Mouse (Mus musculus) thymus, adult 2 months (tissue): ENCODE measurements around the gene Zfp771. TPM values are rescaled to one million over a fixed set of nuclear protein-coding genes. Genes with fewer than 3 reads are reported as not detected.

ENCODE experiments used
- DNase-seq: peaks from one replicate; pipeline ENCODE4 v3.0.0; 2021
- H3K27ac ChIP-seq: fragments of 200-500 bp; 2 replicates; pipeline ENCODE4 v1.5.1; 2012; ENCODE audit warnings: low read length, control low read depth; ENCODE audit not compliant: control insufficient read depth, insufficient read depth
- H3K27me3 ChIP-seq: fragments of 200-500 bp; 2 replicates; pipeline ENCODE4 v1.6.1; 2012; ENCODE audit warnings: mild to moderate bottlenecking, low read length, moderate library complexity, mixed read lengths; ENCODE audit not compliant: control insufficient read depth, insufficient read depth
- H3K36me3 ChIP-seq: fragments of 200-500 bp; 2 replicates; pipeline ENCODE4 v1.6.1; 2012; ENCODE audit warnings: mild to moderate bottlenecking, low read length, moderate library complexity; ENCODE audit not compliant: control insufficient read depth, insufficient read depth
- H3K4me1 ChIP-seq: fragments of 200-500 bp; replicated peaks from 2 replicates; pipeline ENCODE4 v1.6.1; 2012; ENCODE audit warnings: low read length; ENCODE audit not compliant: control insufficient read depth, insufficient read depth
- H3K4me3 ChIP-seq: fragments of 200-500 bp; 2 replicates; pipeline ENCODE4 v1.5.1; 2012; ENCODE audit warnings: mild to moderate bottlenecking, low read length, control low read depth, moderate library complexity; ENCODE audit not compliant: control insufficient read depth, insufficient read depth
- CTCF ChIP-seq: fragments of 200-500 bp; IDR thresholded peaks from 2 replicates; pipeline ENCODE4 v1.5.1; 2012; ENCODE audit warnings: mild to moderate bottlenecking, control low read depth, low read length, moderate library complexity, borderline replicate concordance; ENCODE audit not compliant: control insufficient read depth, poor library complexity, insufficient read depth; ENCODE audit errors: extremely low read depth
- POLR2A ChIP-seq: fragments of 200-500 bp; IDR thresholded peaks from 2 replicates; pipeline ENCODE4 v1.6.1; 2012; ENCODE audit warnings: mild to moderate bottlenecking, low read length, control low read depth, moderate library complexity; ENCODE audit not compliant: control insufficient read depth, poor library complexity, insufficient read depth; ENCODE audit errors: extremely low read depth
- WGBS: fragments of 180-500 bp; shearing (Covaris S2); methylation state at CpG from one replicate; pipeline ENCODE4 v1.1.7; 2018; 5-methylcytosine and 5-hydroxymethylcytosine counted together
- polyA plus RNA-seq: library from polyadenylated mRNA; depleted of rRNA; stranded (reverse); fragments of >200 nt; gene quantifications from 2 replicates; pipeline ENCODE4 v1.2.3, GENCODE M21; 2012; rRNA removed

Gene Zfp771
- polyA plus RNA-seq, 1 experiment: 91.3 TPM

DNA sequence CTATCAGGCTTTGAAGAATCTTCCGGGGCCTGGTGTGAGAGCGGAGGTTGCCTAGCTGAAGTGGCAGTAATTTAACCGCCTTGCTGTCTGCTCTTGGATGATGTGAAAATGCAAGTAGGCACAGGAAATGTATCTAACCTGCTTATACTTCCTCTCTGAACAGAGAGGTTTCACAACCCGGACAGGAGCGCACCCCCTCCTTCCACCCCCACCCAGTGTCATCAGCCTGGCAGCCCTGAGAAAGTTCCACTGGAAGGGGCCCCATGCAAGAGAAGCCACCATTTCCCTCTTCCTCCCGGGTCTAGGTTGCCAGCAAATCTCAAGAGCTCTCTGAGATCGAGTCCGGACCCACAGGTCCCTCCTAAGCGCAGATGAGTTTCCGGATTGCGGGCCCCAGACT, 52.0 kb downstream of the Zfp771 start, which contains the start of gene Itgal:
Itgal (plus strand) TSS at position 163 of the 400 bp plus-strand sequence.
- H3K27me3 ChIP-seq: no peaks in the 10 kb centered on the region
- peak within 1 kb of the TSS; percentile 97 for H3K27ac ChIP-seq
- H3K36me3 ChIP-seq: peaks cover 18% of the 10 kb centered on the region
- H3K4me3 ChIP-seq: peak within 1 kb of the TSS; percentile 76
- DNase-seq: peak; percentile 75
- TF ChIP-seq CTCF (no peak), POLR2A (peak; percentile 26; the same call in 1 of the 2 replicates)
- 8% methylated on average over 11 of the region's 11 CpGs for WGBS
- H3K4me1 ChIP-seq: peaks cover 31% of the 10 kb centered on the region

DNA sequence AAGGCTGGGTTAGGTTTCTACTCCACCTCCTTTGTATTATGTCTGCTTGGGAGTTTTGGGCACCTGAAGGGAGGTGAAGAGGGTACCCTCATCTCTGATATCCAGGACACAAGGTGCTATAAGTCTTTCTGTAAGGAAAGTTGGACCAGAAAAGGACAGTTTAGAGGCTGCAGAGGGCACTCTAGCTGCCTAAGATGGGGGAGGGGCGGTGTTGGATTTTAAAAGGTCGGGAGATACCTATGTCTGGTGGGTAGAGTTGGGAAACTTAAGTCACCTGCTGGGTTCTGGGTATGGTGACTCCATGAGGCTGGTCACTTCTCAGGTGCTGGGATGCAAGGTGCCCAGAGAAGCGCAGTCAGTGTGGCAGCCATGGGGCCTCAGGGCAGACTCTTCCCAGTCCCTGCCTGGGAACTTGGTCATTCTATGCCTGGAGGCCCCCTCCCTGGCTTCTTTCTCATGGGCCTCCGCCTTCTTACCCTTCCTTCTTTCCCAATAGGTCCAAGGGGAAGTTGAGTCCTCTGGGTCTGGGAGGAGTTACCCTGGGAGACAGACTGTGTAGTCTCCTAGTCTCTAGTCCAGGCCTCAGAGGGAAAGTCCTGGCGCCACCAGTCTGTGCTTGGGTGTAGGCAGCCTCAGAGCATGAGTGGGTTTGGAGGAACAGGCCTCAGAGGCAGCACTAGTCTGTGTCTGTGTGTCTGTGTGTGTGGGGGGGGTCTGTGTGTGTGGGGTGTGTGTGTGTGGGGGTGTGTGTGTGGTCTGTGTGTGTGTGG, 52.9 kb downstream of the Zfp771 start:
- no peak for TF ChIP-seq CTCF
- TF ChIP-seq POLR2A: no peak
- H3K4me1 ChIP-seq: peaks cover 31% of the 10 kb centered on the region
- peak; percentile 50 for DNase-seq
- no peaks in the 10 kb centered on the region for H3K27me3 ChIP-seq
- peak overlapping the region; percentile 76 for H3K4me3 ChIP-seq
- peaks cover 27% of the 10 kb centered on the region for H3K36me3 ChIP-seq
- H3K27ac ChIP-seq: peak overlapping the region; percentile 97
- 50% methylated on average over 5 of the region's 5 CpGs for WGBS

DNA sequence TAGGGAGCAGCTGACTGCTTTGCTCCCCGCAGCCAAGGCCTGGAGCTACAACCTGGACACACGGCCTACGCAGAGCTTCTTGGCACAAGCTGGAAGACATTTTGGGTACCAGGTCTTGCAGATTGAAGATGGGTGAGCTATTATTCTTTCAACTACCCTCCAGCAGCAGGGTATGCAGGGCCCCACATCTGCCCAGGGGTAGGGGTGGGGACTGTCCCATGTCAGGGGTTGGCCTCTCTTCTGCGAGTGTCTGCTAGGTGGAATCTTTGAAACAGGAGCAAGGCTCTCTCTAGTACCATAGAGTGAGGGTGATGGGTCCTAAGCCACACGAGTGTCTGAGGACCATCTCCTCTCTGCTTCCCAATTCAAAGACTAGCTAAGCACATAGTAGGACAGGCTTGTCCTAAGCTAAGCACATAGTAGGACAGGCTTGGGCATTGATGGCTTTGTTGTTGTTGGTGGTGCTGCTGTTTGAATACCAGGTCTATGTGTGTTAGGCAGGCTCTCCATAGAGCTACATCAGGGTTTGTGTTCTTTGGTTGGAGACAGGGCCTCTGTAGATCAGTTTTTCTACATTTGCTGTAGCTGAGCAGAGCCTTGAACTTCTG, 53.6 kb downstream of the Zfp771 start:
- TF ChIP-seq POLR2A (no peak), CTCF (no peak)
- peaks cover 31% of the 10 kb centered on the region for H3K4me1 ChIP-seq
- peak overlapping the region; percentile 76 for H3K4me3 ChIP-seq
- DNase-seq: no peak
- WGBS: 66% methylated on average over 5 of the region's 5 CpGs
- no peaks in the 10 kb centered on the region for H3K27me3 ChIP-seq
- H3K36me3 ChIP-seq: peaks cover 34% of the 10 kb centered on the region
- H3K27ac ChIP-seq: peak overlapping the region; percentile 26

Other genes with a start within 250 kb of the Zfp771 start
- gene Mvp, start 229.7 kb upstream of the Zfp771 start, polyA plus RNA-seq: 42.5 and 64.9 TPM in 2 replicates
- 5.4 and 6.2 TPM in 2 replicates for gene Pagr1b, start 227.8 kb upstream of the Zfp771 start, polyA plus RNA-seq
- 11.9 and 12.7 TPM in 2 replicates for gene Pagr1a, start 226.9 kb upstream of the Zfp771 start, polyA plus RNA-seq
- 103 and 113 TPM in 2 replicates for gene Gm42742, start 223.2 kb upstream of the Zfp771 start, polyA plus RNA-seq
- gene Prrt2, start 223.1 kb upstream of the Zfp771 start, polyA plus RNA-seq: 49.7 and 53.1 TPM in 2 replicates
- 954 and 1,846 TPM in 2 replicates for gene Maz, start 217.2 kb upstream of the Zfp771 start, polyA plus RNA-seq
- 50.5 and 66.8 TPM in 2 replicates for gene Kif22, start 201.8 kb upstream of the Zfp771 start, polyA plus RNA-seq
- 0.73 and 1.2 TPM in 2 replicates for gene Zg16, start 156.9 kb upstream of the Zfp771 start, polyA plus RNA-seq
- gene AI467606, start 152.9 kb upstream of the Zfp771 start, polyA plus RNA-seq: 518 and 532 TPM in 2 replicates
- gene Qprt, start 122.0 kb upstream of the Zfp771 start, polyA plus RNA-seq: 8.0 and 10.1 TPM in 2 replicates
- gene Spn, start 106.5 kb upstream of the Zfp771 start, polyA plus RNA-seq: 135 and 157 TPM in 2 replicates
- gene Cd2bp2, start 48.2 kb upstream of the Zfp771 start, polyA plus RNA-seq: 63.4 and 67.2 TPM in 2 replicates
- gene Tbc1d10b, start 35.8 kb upstream of the Zfp771 start, polyA plus RNA-seq: 70.3 and 81.3 TPM in 2 replicates
- gene Mylpf, start 35.4 kb upstream of the Zfp771 start, polyA plus RNA-seq: 10.7 and 12.3 TPM in 2 replicates
- 30.4 and 31.6 TPM in 2 replicates for gene Zfp553, start 11.2 kb upstream of the Zfp771 start, polyA plus RNA-seq
- 1,045 and 1,102 TPM in 2 replicates for gene Sept1, start 11.1 kb upstream of the Zfp771 start, polyA plus RNA-seq
- 122 and 125 TPM in 2 replicates for gene Dctpp1, start 16.4 kb downstream of the Zfp771 start, polyA plus RNA-seq
- gene Sephs2, start 29.8 kb downstream of the Zfp771 start, polyA plus RNA-seq: 37.2 and 46.3 TPM in 2 replicates
- gene Itgal, start 52.0 kb downstream of the Zfp771 start, polyA plus RNA-seq: 353 and 356 TPM in 2 replicates
- gene Zfp768, start 101.3 kb downstream of the Zfp771 start, polyA plus RNA-seq: 8.6 and 11.1 TPM in 2 replicates
- gene Zfp747, start 131.8 kb downstream of the Zfp771 start, polyA plus RNA-seq: 14.4 and 15.2 TPM in 2 replicates
- gene 9130019O22Rik, start 142.9 kb downstream of the Zfp771 start, polyA plus RNA-seq: 5.9 and 6.4 TPM in 2 replicates
- 8.4 and 10.2 TPM in 2 replicates for gene E430018J23Rik, start 149.4 kb downstream of the Zfp771 start, polyA plus RNA-seq
- gene Zfp764, start 162.5 kb downstream of the Zfp771 start, polyA plus RNA-seq: 9.0 and 10.7 TPM in 2 replicates
- gene Zfp688, start 177.8 kb downstream of the Zfp771 start, polyA plus RNA-seq: 28.0 and 28.7 TPM in 2 replicates
- gene Zfp689, start 204.9 kb downstream of the Zfp771 start, polyA plus RNA-seq: 8.1 and 9.4 TPM in 2 replicates
- gene Prr14, start 215.3 kb downstream of the Zfp771 start, polyA plus RNA-seq: 191 and 212 TPM in 2 replicates
- gene Fbrs, start 234.9 kb downstream of the Zfp771 start, polyA plus RNA-seq: 122 and 128 TPM in 2 replicates